Mouse (Mus musculus): Measurements from ENCODE around the gene Aatf. TPM values are rescaled to one million over a fixed set of nuclear protein-coding genes. Genes with fewer than 3 reads are reported as not detected.

Gene Aatf
- polyA plus RNA-seq (2017; shearing (Covaris generic)): 10 to 100 TPM; 33.2 to 46.0 TPM

DNA sequence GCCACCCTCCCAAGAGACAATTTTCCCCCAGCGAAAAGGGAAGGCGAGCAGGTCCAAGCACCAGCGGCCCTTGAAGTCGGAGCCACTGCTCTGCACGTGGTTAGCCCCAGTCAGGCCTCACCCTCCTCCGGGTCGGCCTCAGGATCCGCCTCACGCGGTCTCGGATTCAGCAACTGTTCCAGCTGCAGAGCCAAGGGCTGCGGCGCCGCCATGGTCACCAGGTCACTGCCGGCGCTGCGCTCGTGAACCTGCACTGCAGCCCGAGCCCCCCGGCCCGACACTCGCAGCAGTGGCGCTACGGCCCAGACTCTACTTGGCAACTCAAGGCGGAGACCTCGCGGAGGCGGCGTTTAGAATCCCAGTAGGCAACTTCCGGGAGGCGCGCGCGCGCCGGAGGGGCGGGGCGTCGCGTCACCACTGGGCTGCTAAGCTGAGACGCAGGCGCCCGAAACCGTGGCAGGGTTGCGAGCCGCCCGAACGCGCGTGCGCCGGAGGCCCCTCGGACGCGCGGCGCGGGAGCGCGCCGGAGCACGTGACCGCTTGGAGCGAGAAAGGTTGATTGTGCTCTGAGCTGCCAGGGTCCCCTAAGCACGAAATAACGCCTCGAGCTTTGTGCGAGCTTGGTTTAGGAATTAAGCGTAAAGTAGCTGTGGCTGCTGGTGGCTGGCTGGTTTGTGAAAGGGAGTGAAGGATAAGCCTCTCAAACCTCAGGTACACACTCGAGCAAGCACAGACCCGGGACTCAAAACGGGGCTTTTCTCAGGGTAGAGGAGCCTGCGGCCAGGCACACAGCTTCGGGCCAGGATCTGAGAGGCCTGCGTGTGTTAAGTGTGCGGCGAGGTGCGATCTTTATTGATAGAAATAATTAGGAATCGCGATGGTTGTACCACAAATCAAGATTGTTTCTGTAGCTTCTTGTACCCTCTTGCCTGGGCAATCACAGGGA is at the start of gene Aatf:
Aatf (minus strand) TSS at position 352 of the 946 bp plus-strand sequence.
- peak; percentile 97 for ATAC-seq

DNA sequence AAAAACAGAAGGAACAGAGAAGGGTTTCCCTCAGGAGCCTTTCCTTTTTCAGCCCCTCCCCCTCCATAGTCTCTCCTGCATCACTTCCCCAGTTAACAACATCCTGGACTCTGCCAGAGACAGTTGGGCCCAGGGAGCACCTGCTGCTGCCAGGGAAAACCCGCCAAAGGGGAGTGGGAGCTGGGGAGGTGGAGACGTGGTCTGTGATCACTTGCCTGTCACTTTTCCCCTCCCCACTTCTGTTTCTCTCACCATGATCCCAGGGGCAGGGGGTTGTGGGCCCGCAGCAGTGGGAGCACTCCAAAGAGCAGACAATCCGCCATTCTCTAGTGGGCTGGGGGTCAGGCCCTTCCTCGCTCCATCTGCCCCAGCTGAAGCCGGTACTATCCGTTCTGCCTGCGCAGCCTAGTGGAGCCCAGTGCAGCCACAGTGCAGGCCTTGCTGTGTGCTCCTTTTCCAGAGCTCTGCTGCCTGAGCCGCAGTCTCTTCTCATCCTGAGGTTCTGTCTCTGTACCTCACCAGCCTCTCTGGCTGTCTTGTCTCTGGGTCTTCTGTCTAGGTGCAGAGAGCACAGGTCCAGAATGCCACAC is 49.5 kb upstream of the Aatf start:
- no peak for ATAC-seq

- no peak for ATAC-seq
These were observed 48.2 kb upstream of the Aatf start for GRCm38 (mm10) chr11:84561546-84561945.

DNA sequence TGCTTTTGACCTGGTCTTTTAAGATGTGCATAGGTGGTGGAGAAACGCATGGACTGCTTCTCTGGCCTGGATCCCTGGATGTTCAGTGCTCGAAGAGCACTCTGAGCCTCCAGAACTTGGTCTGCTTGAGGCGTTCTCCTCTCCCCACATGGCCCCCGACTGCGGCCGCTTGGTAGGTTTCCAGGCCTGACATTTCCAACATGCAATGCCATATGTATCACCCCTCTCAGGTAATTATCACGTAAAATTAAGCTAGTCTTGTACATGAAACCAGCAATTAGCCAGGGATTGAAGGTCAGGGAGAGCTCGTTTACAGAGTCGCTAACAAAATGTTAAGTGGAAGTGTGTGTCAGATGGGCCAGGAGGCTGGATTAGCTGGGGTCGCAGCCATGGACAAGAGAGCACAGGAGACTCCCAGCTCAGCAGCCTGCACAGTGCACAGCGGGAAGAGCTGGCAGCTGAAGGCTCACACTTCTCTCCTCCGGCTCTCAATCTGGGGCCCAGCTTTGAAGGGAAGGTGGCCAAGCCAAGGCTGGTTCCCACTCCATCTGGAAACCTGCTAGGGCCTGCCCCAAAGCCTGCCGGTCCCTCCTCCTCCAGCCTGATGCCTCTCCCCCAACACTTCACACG is 40.6 kb upstream of the Aatf start:
- ATAC-seq: no peak

GRCm38 (mm10) chr11:84551296-84551695 is 38.0 kb upstream of the Aatf start:
- no peak for ATAC-seq

DNA sequence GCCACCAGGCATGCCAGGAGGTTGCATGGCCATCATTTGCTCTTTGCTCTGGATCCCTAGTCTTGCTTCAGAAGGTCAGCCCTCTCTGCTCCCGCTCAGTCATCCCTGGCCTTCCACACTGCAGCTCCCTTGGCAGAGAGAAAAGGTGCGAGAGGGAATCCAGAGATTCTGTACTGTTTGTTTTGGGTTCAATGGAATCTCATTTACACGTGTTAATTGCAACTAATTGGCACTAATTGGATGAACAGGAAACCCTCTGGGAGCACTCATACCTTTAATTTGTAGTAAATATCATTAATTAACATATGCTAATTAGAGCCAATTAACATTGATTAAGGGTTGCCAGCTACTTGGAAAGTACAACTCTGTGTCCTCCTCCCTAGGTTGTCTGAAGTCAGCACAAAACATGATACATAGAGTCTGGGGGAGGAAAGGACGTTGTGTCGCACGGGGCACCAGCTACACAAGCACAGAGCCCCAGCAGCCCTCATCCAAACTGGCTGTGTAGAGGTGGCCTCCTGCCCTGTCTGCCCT is 36.0 kb upstream of the Aatf start:
- ATAC-seq: no peak

GRCm38 (mm10) chr11:84548293-84548692 is 35.0 kb upstream of the Aatf start:
- ATAC-seq: no peak

DNA sequence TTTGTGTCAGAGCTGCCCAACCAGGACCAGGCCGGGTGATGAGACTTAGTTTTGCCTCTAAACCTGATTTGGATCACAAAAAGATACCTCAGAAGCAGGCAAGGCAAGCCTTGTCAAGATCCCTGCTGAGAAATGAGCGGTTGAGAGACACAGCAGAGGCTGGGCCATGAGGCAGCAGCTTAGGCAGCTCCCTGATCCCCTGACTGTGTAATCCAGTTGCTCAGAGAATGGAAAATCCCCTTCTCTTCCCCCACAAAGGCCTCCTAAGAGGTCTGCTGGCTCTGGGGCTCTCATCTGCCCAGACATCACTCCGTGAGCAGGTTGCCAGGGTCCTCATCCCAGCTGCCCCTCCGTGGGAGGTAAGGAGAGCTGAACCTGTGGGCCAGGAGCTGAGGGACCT is 26.7 kb upstream of the Aatf start:
- ATAC-seq: no peak

DNA sequence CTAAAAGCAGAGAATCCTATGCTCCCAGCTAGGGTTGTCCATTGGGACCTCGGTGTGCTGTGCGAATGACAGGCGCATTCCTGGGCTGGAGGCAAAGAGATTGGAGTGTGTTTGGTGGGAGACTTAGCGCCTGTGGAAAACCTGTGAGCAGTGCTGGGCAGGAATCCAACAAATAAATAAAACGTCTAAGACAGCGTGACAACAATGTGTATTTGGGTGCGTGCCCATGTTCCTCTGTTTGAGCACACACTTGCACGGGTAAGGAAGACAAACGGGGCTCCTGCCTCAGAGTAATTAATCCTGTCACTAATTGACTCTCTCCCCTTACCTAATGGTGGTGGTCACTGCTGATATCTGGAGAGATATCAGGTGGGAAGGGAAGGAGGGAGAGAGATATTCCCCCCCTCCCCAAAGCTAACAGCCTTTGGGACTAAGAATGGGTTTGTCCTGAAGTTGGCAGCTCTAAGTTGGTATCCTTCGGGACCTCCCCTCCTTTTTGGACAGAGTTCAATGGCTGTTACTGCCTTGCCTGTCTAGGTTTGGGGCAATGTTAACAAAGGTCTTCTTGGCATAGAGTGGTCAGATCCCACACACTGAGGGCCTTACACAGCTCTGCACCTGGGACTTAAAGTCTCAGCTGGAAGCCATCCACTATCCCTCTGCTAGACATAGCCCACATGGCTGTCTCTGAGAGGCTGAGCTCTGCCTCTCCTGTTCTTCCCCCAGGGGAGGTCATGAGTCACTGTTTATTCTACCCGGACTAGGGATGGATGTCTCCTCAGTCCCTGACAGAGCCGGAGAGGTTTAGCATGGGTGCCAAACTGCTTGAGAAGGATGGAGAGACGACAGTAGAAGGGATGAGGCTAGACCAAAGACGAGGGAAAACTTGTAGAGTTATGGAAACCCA is 16.7 kb upstream of the Aatf start:
- ATAC-seq: no peak

DNA sequence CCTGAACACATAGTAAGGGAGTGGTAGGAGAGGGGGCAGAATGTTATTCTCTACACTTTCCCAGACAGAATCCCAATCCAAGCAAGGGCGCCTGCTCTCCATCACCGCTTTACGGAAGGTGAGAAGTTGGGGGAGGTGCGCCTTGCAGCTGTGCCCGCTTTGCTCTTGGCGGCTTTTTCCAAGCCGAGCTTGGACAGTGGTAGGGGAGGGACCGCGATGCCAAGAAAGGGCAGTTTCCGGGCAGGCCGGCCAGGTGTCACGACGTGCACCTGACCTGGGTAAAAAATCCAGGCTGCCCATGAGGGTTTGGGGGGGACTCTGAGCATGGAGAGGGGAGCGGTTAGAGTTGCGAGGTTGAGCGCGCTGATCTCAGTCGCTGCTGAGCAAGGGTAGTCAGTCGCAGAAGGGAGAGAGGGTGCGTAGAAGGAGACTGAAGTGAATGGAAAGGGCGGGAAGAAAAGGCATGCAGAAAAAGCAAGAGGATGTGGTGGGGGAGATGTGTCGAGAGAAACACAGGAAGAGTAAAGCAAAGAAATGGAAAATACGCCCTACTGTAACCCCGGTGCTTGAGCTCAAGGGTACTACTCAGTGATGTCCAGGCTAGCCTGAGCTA is 15.9 kb upstream of the Aatf start:
- no peak for ATAC-seq

GRCm38 (mm10) chr11:84526976-84527860 is 13.9 kb upstream of the Aatf start:
- ATAC-seq: no peak

DNA sequence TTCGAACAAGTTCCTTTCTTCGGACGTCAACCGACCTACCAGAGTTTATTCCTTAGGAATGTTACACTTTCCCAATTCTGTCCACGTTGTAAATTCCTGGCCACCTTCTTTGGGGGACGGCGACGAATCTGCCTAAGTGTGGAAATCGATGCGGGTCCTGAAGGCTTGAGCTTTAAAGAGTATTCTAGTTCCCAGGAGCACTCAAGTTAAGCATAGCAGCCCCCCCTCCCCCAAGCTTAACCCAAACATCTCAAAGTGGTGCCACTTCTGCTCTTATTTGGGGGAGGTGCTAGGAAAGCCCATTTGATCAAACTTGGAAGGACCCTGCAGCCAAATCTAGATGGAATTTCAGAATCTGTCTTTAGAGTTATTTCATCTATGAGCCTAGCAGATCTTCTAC is 13.1 kb upstream of the Aatf start:
- ATAC-seq: no peak

DNA sequence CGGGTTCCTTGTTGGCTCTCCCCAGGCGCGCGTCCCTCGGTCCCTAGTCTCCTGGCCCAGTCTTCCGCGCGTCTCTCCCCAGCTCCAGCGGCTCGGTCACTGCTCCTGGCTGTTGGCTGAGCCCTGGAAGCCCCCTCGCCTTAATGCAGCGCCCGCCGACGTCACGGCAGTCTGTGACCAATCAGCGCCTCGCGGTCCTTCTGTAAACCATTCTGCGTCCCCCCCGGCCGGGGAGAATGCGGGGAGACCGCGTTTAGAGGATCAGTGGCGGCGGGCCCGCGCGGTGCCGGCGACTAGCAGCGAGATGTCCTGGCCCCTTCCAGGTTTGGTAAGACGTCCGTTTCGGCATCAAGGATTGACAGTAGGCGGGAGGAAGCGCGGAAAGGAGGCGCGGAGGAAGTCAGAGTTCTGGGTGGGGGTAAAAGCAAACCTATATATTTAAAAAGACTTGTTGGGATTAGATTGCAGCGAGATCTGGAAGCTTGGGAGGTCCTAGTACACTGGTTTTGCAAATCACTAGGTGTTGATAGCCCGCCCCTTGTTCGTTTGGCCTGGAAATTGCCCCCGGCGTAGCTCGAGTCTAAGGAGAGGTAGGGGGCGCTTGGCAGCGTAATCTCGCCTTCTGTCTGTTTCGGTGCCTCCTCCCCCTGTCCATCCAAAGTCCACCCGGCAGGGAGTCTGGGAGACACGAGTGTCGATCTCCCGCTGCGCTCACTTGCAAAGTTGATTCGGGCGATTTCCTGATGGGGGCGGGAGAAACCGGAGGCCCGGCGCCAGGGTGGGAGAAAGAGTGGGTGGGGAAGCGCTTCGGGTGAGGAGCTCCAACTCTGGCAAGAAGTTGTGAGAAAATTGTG is 12.3 kb upstream of the Aatf start, which contains the start of gene Lhx1:
Lhx1 (minus strand) TSS at position 115 of the 854 bp plus-strand sequence.
- ATAC-seq: no peak

- ATAC-seq: no peak
These were observed 11.4 kb upstream of the Aatf start for GRCm38 (mm10) chr11:84524511-84525270.

DNA sequence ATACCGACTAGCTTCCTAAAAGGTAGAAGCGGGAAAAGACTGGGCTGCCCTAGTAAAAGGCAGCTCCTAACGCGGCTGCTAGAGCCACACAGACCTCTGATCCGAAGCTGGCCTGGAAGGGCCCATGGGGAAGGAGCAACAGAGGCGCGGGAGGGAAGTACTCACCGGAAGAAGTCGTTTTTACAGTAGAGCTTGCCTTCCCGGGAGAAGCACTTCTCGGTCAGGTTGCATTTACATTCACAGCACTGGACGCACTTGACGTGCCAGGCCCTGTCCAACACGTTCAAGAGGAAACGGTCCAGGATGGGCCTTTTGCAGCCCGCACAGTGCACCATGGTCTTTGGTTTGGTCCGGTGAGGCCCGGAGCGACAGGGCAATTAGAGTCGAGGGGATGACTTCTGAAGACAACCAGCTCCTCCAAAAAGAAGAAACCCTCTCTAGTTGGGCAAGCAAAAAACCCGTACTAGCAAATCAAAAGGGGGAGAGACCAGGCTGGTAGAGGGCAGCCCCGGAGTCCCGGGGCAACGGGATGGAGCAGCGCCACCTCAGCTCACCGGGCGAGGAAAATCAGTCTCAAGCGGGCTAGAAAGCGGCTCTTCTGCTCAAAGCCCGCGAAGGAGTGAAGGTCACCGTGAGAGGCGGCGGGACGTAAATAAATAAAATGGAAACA is 10.7 kb upstream of the Aatf start:
- ATAC-seq: no peak

DNA sequence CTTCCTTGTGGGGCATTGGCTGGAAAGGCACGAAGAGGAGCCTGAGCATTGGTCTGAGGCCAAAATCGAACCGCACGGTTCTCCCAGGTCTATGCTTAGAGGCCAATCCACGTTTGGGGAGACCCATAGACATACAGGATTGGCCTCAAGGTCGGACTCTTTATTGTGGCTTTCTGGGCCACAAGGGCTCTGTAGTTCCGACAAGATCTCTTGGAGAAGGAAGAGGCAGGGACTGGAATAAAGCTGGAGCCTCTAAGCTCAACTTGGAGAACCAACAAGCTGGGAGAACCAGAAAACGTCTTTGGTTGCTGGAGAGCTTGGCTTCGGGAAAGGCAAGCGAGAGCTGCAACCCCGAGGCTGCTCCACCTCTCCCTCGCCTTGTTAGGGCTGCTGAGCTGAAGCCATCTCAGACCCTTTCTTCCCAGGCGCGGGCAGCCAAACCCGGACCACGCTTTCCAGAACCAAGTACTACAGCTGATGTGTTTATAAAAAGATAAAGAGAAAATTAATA is 10.1 kb upstream of the Aatf start:
- no peak for ATAC-seq

- no peak for ATAC-seq
These were observed 9.4 kb upstream of the Aatf start for GRCm38 (mm10) chr11:84522577-84523320.

Data from activated CD4-positive, CD25-positive, alpha-beta regulatory T cell, adult 4 months (primary cell).